Mouse (Mus musculus) lung, postnatal 0 days (tissue): ENCODE results near the gene Sowahd.

Experiments
- CTCF ChIP-seq: IDR thresholded peaks from 2 replicates; pipeline ENCODE4 v1.5.1; 2016; ENCODE audit warnings: antibody characterized with exemption, mild to moderate bottlenecking
- EP300 ChIP-seq: IDR thresholded peaks from 2 replicates; pipeline ENCODE4 v1.6.1; 2016; ENCODE audit warnings: antibody characterized with exemption, mild to moderate bottlenecking, control low read depth

- TF ChIP-seq EP300: no peak
- TF ChIP-seq CTCF: no peak
These were observed 42.8 kb downstream of the Sowahd start for GRCm38 (mm10) chrX:37091457-37091856.
